Mouse (Mus musculus) ES-Bruce4 (cell line): ENCODE measurements around the gene Anks1b. TPM values are rescaled to one million over a fixed set of nuclear protein-coding genes. Genes with fewer than 3 reads are reported as not detected.

Source experiments
- H3K27ac ChIP-seq: 2 replicates; pipeline ENCODE4 v1.5.1; 2012; ENCODE audit warnings: low read length, inconsistent platforms; ENCODE audit not compliant: insufficient read depth
- H3K27me3 ChIP-seq: 2 replicates; pipeline ENCODE4 v1.6.1; 2012; ENCODE audit warnings: mild to moderate bottlenecking, low read length, inconsistent platforms; ENCODE audit not compliant: control insufficient read depth, poor library complexity, insufficient read depth, severe bottlenecking
- H3K36me3 ChIP-seq: 2 replicates; pipeline ENCODE4 v1.6.1; 2012; ENCODE audit warnings: inconsistent platforms, mild to moderate bottlenecking, low read length, moderate library complexity; ENCODE audit not compliant: control insufficient read depth, poor library complexity, insufficient read depth, severe bottlenecking
- H3K4me1 ChIP-seq: one replicate; pipeline ENCODE4 v1.8.1; 2011; ENCODE audit warnings: low read length; ENCODE audit not compliant: control insufficient read depth, insufficient read depth
- H3K4me3 ChIP-seq: 2 replicates; pipeline ENCODE4 v1.5.1; 2011; ENCODE audit warnings: low read depth, mild to moderate bottlenecking, low read length
- H3K9ac ChIP-seq: 2 replicates; pipeline ENCODE4 v1.6.1; 2012; ENCODE audit warnings: low read depth, mild to moderate bottlenecking, inconsistent platforms; ENCODE audit not compliant: poor library complexity, severe bottlenecking
- H3K9me3 ChIP-seq: replicated peaks from 2 replicates; pipeline ENCODE4 v1.6.1; 2012; ENCODE audit warnings: mild to moderate bottlenecking, low read length, inconsistent platforms; ENCODE audit not compliant: control insufficient read depth, poor library complexity, insufficient read depth, severe bottlenecking
- CTCF ChIP-seq: IDR thresholded peaks from one replicate; pipeline ENCODE4 v1.8.1; 2011; ENCODE audit warnings: low read depth, low read length
- EP300 ChIP-seq: IDR thresholded peaks from 2 replicates; pipeline ENCODE4 v1.6.1; 2011; ENCODE audit warnings: low read depth, low read length; ENCODE audit not compliant: insufficient read depth
- POLR2A ChIP-seq: IDR thresholded peaks from one replicate; pipeline ENCODE4 v1.8.1; 2011; ENCODE audit warnings: low read length; ENCODE audit not compliant: insufficient read depth
- polyA plus RNA-seq: library from polyadenylated mRNA; stranded (reverse); fragments of >200 nt; gene quantifications from 2 replicates; pipeline ENCODE4 v1.2.4, GENCODE M21; 2011; ENCODE audit warnings: low read depth; ENCODE audit not compliant: missing spikeins, insufficient read depth, insufficient read length

The Anks1b gene
- polyA plus RNA-seq, 1 experiment = 2.3 TPM

- H3K36me3 ChIP-seq = no peaks in the 10 kb centered on the region
- no peak overlapping the region for H3K9ac ChIP-seq
- H3K9me3 ChIP-seq = peaks cover 10% of the 10 kb centered on the region
- H3K27me3 ChIP-seq = no peaks in the 10 kb centered on the region
- H3K27ac ChIP-seq = no peak overlapping the region
- TF ChIP-seq POLR2A (no peak), EP300 (no peak), CTCF (no peak)
- no peaks in the 10 kb centered on the region for H3K4me1 ChIP-seq
- H3K4me3 ChIP-seq = no peak overlapping the region
Measured at GRCm38 (mm10) chr10:90329781-90330180, 456.5 kb downstream of the Anks1b start.

GRCm38 (mm10) chr10:90345394-90345793, 472.1 kb downstream of the Anks1b start:
- H3K9ac ChIP-seq = no peak overlapping the region
- TF ChIP-seq POLR2A (no peak), EP300 (no peak), CTCF (no peak)
- H3K4me1 ChIP-seq = no peaks in the 10 kb centered on the region
- H3K4me3 ChIP-seq = no peak overlapping the region
- H3K27me3 ChIP-seq = no peaks in the 10 kb centered on the region
- no peaks in the 10 kb centered on the region for H3K36me3 ChIP-seq
- no peak overlapping the region for H3K27ac ChIP-seq
- H3K9me3 ChIP-seq = no peaks in the 10 kb centered on the region

- no peaks in the 10 kb centered on the region for H3K4me1 ChIP-seq
- H3K36me3 ChIP-seq = no peaks in the 10 kb centered on the region
- H3K27me3 ChIP-seq = no peaks in the 10 kb centered on the region
- no peak overlapping the region for H3K27ac ChIP-seq
- 0 out of 2 replicates have a peak, but pooled peaks cover 3% of the 10 kb centered on the region for H3K9me3 ChIP-seq
- H3K4me3 ChIP-seq = no peak overlapping the region
- TF ChIP-seq POLR2A (no peak), EP300 (no peak), CTCF (no peak)
- H3K9ac ChIP-seq = no peak overlapping the region
Measured at GRCm38 (mm10) chr10:90356258-90356657, 482.9 kb downstream of the Anks1b start.

- H3K36me3 ChIP-seq = no peaks in the 10 kb centered on the region
- no peak overlapping the region for H3K9ac ChIP-seq
- no peak overlapping the region for H3K4me3 ChIP-seq
- H3K4me1 ChIP-seq = no peaks in the 10 kb centered on the region
- TF ChIP-seq CTCF (no peak), POLR2A (no peak), EP300 (no peak)
- H3K9me3 ChIP-seq = 0 out of 2 replicates have a peak, but pooled peaks cover 3% of the 10 kb centered on the region
- H3K27me3 ChIP-seq = no peaks in the 10 kb centered on the region
- no peak overlapping the region for H3K27ac ChIP-seq
Measured at GRCm38 (mm10) chr10:90357169-90357907, 484.0 kb downstream of the Anks1b start.

GRCm38 (mm10) chr10:90369015-90369414, 495.7 kb downstream of the Anks1b start:
- TF ChIP-seq POLR2A (no peak), EP300 (no peak), CTCF (no peak)
- no peak overlapping the region for H3K4me3 ChIP-seq
- H3K9me3 ChIP-seq = no peaks in the 10 kb centered on the region
- no peaks in the 10 kb centered on the region; the same call in 1 of the 2 replicates for H3K27me3 ChIP-seq
- no peak overlapping the region for H3K27ac ChIP-seq
- H3K36me3 ChIP-seq = no peaks in the 10 kb centered on the region
- no peak overlapping the region for H3K9ac ChIP-seq
- no peaks in the 10 kb centered on the region for H3K4me1 ChIP-seq

- TF ChIP-seq POLR2A = no peak
- no peak for TF ChIP-seq CTCF
- TF ChIP-seq EP300 = no peak
- Histone ChIP-seq H3K4me3 (no peak overlapping the region), H3K9ac (no peak overlapping the region), H3K36me3 (no peaks in the 10 kb centered on the region), H3K27me3 (no peaks in the 10 kb centered on the region; the same call in 1 of the 2 replicates), H3K9me3 (no peaks in the 10 kb centered on the region), H3K4me1 (no peaks in the 10 kb centered on the region), H3K27ac (no peak overlapping the region)
Measured at GRCm38 (mm10) chr10:90370751-90371150, 497.4 kb downstream of the Anks1b start.
